Mouse (Mus musculus): ENCODE measurements around the gene Crispld2. TPM values are rescaled to one million over a fixed set of nuclear protein-coding genes. Genes with fewer than 3 reads are reported as not detected.

The Crispld2 gene
- polyA plus RNA-seq (2014; fragmentation: Nextera tagmentation; extraction: Ambion mirVana): 4.4 and 4.6 TPM in 2 replicates

DNA sequence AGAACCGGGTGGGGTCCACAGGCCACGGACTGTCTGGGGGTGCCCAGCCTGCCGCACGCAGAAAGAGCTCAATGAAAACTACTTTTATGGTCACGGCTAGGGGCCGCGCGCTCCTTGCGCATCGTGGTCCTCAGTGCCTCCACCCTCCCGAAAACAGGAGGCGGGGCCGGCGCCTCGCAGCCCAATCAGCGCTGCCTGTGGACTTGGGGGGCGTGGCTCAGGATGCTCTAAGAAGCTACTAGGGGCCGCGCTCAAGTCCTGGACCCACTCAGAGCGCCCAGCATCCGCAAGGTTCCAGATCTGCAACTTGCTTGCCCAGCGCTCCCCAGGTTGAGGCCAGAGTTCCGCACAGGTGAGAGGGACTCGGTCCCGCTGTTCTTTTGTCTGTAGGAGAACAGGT lies at the start of gene Crispld2:
TSS of gene Crispld2 (plus strand) at position 190 of the 400 bp plus-strand sequence.
- peak within 1 kb of the TSS; percentile 52 for H3K4me2 ChIP-seq (ENCODE audit: low read depth)
- H3K4me3 ChIP-seq (ENCODE audit: low read depth, low read length): peak within 1 kb of the TSS; percentile 20
- no peak within 1 kb of the TSS for H3K27ac ChIP-seq (ENCODE audit: low read depth, low read length)
- no peaks in the 10 kb centered on the region for H3K36me3 ChIP-seq (ENCODE audit: control insufficient read depth, insufficient read depth, low read length)
- no peak within 1 kb of the TSS for H3K9ac ChIP-seq (ENCODE audit: low read length)
- ATAC-seq (ENCODE audit: insufficient read depth, low FRiP score, low TSS enrichment) (peak; percentile 93), DNase-seq (ENCODE audit: low spot score) (peak; percentile 92)
- WGBS: 1% methylated on average over 25 of the region's 25 CpGs
- peaks cover 13% of the 10 kb centered on the region for H3K27me3 ChIP-seq (ENCODE audit: control insufficient read depth, insufficient read depth, low read length)
- peaks cover 12% of the 10 kb centered on the region for H3K4me1 ChIP-seq (ENCODE audit: control insufficient read depth, insufficient read depth, low read length)
- H3K9me3 ChIP-seq (ENCODE audit: control insufficient read depth, low read length): no peaks in the 10 kb centered on the region

DNA sequence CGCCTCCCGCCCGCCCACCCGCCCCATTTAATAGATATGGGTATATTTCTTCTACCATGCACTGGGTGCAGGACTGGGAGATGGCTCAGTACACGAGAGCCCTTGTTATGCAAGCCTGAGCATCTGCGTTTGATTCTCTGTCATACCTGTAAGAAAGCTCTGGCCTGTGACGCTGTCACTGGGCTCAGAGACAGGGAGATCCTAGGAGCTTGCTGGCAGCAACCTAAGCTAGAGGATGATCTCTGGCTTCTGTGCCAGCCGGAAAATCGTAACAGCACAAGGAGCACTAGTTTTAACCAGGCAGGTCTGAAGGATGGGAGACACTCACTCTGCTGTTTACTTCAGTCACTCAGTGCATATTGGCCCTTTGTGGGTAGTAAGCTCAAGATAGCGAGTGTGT lies 48.6 kb upstream of the Crispld2 start:
- Histone ChIP-seq H3K27me3 (ENCODE audit: control insufficient read depth, insufficient read depth, low read length) (no peaks in the 10 kb centered on the region), H3K4me2 (ENCODE audit: low read depth) (no peak overlapping the region), H3K4me1 (ENCODE audit: control insufficient read depth, insufficient read depth, low read length) (no peaks in the 10 kb centered on the region), H3K9me3 (ENCODE audit: control insufficient read depth, low read length) (no peaks in the 10 kb centered on the region), H3K9ac (ENCODE audit: low read length) (no peak overlapping the region), H3K4me3 (ENCODE audit: low read depth, low read length) (no peak overlapping the region), H3K27ac (ENCODE audit: low read depth, low read length) (no peak overlapping the region), H3K36me3 (ENCODE audit: control insufficient read depth, insufficient read depth, low read length) (peaks cover 12% of the 10 kb centered on the region)
- WGBS: 83% methylated on average over 10 of the region's 10 CpGs
- ATAC-seq (ENCODE audit: insufficient read depth, low FRiP score, low TSS enrichment) (no peak), DNase-seq (ENCODE audit: low spot score) (no peak)

DNA sequence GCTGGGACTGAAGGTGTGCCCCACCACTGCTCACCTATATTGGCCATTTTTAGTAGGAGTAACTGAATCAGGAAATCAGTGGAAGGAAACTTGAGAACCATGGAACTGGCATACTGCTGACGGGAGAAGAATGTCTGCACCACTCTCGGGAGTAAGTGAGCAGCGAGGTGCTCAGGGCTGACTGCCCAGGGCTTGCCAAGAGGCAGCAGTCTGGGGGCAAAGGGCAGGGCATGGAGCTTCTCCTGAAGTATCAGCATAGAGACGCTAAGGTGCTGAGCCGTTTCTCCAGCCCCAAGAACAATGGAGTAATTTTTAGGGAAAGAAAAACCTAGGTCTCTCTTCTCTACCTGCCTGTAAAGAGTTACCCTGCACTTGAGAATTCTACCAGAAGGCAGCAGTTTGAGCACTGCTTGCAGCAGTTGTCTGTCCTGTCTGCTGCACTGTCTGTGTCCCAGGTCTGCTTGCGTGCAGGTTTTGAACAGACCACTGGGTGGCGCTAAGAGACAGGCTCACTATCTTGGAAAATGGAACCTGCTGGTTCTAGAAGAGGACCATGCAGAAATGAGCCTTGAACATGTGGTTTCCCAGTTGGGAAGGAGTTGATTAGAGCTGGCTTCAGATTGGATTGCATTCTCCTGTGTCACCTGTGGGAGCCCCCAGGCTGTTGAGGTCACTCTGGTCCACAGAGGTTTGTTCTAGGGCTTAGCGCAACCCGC lies 48.0 kb upstream of the Crispld2 start:
- H3K4me2 ChIP-seq (ENCODE audit: low read depth): no peak overlapping the region
- H3K27me3 ChIP-seq (ENCODE audit: control insufficient read depth, insufficient read depth, low read length): no peaks in the 10 kb centered on the region
- whole genome bisulfite sequencing: 72% methylated on average over 9 of the region's 9 CpGs
- H3K4me3 ChIP-seq (ENCODE audit: low read depth, low read length): no peak overlapping the region
- H3K36me3 ChIP-seq (ENCODE audit: control insufficient read depth, insufficient read depth, low read length): peaks cover 12% of the 10 kb centered on the region
- DNase-seq (ENCODE audit: low spot score) (peak; percentile 80), ATAC-seq (ENCODE audit: insufficient read depth, low FRiP score, low TSS enrichment) (0 out of 2 replicates have a peak, but pooled peaks have one; percentile 31)
- H3K27ac ChIP-seq (ENCODE audit: low read depth, low read length): no peak overlapping the region
- no peaks in the 10 kb centered on the region for H3K4me1 ChIP-seq (ENCODE audit: control insufficient read depth, insufficient read depth, low read length)
- H3K9me3 ChIP-seq (ENCODE audit: control insufficient read depth, low read length): no peaks in the 10 kb centered on the region
- no peak overlapping the region for H3K9ac ChIP-seq (ENCODE audit: low read length)

DNA sequence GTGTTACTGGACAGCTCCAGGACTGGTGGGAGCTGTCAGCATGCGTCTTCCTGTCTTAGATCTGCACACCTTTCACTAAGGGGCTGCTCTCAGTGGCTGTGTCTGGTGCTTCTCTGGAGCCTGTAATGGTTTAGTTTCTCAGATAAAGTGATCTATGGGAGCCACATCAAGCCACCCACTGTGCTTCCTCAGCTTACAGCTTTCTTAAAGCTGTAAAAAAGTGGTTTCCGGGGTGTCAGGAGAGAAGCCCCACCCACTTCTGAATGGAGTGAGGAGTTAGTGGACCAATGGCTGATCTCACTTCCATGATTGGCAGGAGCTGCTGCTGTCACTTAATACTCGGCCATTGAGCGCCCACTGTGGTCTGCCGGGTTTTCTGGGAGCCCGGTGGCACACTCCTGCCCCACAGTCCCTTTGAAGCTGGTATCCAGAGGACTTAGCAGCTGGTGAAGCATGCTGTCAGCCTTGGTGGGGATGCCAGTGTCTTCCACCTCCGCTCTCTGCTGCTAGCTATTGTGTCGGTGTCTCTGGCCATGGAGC lies 45.8 kb upstream of the Crispld2 start:
- 80% methylated on average over 8 of the region's 8 CpGs for WGBS
- no peak for DNase-seq (ENCODE audit: low spot score)
- Histone ChIP-seq H3K9me3 (ENCODE audit: control insufficient read depth, low read length) (no peaks in the 10 kb centered on the region), H3K4me2 (ENCODE audit: low read depth) (no peak overlapping the region), H3K4me3 (ENCODE audit: low read depth, low read length) (no peak overlapping the region), H3K4me1 (ENCODE audit: control insufficient read depth, insufficient read depth, low read length) (no peaks in the 10 kb centered on the region), H3K27ac (ENCODE audit: low read depth, low read length) (no peak overlapping the region), H3K27me3 (ENCODE audit: control insufficient read depth, insufficient read depth, low read length) (no peaks in the 10 kb centered on the region), H3K9ac (ENCODE audit: low read length) (no peak overlapping the region), H3K36me3 (ENCODE audit: control insufficient read depth, insufficient read depth, low read length) (peaks cover 17% of the 10 kb centered on the region)
- ATAC-seq (ENCODE audit: insufficient read depth, low FRiP score, low TSS enrichment): no peak

DNA sequence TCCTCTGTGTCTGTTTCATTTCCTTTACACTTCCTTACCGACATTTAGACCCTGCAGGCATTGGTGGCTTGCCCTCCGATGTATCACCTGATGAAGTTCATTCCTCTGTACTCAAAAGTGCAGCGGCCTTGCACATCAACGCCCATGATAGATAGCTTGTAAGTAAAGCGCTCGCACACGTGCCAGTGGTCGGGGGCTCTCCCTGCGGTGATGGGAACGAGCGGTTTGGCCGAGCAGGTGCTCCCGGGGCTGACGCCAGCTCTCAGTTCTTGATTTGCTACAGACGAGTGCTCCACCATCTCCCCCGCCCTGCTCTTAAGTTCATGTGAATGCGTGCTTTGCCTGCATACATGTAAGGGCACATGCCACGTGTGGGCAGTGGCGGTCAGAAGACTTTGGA lies 44.6 kb upstream of the Crispld2 start:
- DNase-seq (ENCODE audit: low spot score): no peak
- peaks cover 16% of the 10 kb centered on the region for H3K36me3 ChIP-seq (ENCODE audit: control insufficient read depth, insufficient read depth, low read length)
- no peaks in the 10 kb centered on the region for H3K4me1 ChIP-seq (ENCODE audit: control insufficient read depth, insufficient read depth, low read length)
- 91% methylated on average over 19 of the region's 19 CpGs for WGBS
- ATAC-seq (ENCODE audit: insufficient read depth, low FRiP score, low TSS enrichment): no peak
- no peak overlapping the region for H3K4me3 ChIP-seq (ENCODE audit: low read depth, low read length)
- H3K27ac ChIP-seq (ENCODE audit: low read depth, low read length): no peak overlapping the region
- H3K9me3 ChIP-seq (ENCODE audit: control insufficient read depth, low read length): no peaks in the 10 kb centered on the region
- H3K4me2 ChIP-seq (ENCODE audit: low read depth): no peak overlapping the region
- H3K9ac ChIP-seq (ENCODE audit: low read length): no peak overlapping the region
- no peaks in the 10 kb centered on the region for H3K27me3 ChIP-seq (ENCODE audit: control insufficient read depth, insufficient read depth, low read length)

DNA sequence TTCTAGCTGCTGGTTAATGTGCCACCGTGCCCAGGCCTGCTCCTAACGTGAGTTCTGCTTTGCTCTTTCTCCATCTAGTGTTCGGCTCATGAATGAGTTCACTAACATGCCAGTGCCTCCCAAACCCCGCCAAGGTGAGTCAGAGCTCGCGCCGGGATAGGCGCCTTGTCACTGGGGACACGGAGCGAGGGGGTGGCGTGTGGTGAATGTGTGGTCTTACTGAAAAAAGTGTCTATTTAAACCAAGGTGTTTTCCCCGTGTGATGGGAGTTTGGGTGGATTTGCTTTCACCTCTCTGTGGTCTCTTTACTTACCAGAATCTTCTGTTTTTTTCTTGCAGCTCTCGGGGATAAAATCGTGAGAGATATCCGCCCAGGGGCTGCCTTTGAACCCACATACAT lies 43.9 kb upstream of the Crispld2 start:
- Histone ChIP-seq H3K9ac (ENCODE audit: low read length) (no peak overlapping the region), H3K4me2 (ENCODE audit: low read depth) (no peak overlapping the region), H3K27ac (ENCODE audit: low read depth, low read length) (no peak overlapping the region), H3K27me3 (ENCODE audit: control insufficient read depth, insufficient read depth, low read length) (no peaks in the 10 kb centered on the region), H3K9me3 (ENCODE audit: control insufficient read depth, low read length) (no peaks in the 10 kb centered on the region), H3K4me3 (ENCODE audit: low read depth, low read length) (no peak overlapping the region), H3K36me3 (ENCODE audit: control insufficient read depth, insufficient read depth, low read length) (peaks cover 21% of the 10 kb centered on the region), H3K4me1 (ENCODE audit: control insufficient read depth, insufficient read depth, low read length) (no peaks in the 10 kb centered on the region)
- no peak for ATAC-seq (ENCODE audit: insufficient read depth, low FRiP score, low TSS enrichment)
- DNase-seq (ENCODE audit: low spot score): no peak
- WGBS: 89% methylated on average over 15 of the region's 15 CpGs

DNA sequence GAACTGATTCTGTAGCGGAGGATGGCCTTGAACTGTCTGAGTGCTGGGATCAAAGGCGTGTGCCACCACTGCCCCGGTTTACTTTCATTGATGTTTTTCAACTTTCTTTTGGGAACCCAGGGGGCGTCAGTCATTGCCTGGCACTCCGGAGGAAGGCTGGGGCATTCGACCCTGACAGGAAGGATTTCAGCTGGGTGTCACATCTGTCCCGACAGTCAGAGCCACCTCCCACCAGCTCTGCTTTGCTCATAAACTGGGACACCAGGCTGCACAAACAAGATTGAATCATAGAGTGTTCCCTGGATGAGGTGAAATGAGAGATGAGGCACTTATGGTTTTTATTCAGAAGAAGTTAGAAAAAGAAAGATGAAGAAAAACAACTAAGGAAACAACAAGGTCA lies 40.0 kb upstream of the Crispld2 start:
- no peak for ATAC-seq (ENCODE audit: insufficient read depth, low FRiP score, low TSS enrichment)
- H3K4me3 ChIP-seq (ENCODE audit: low read depth, low read length): no peak overlapping the region
- H3K27me3 ChIP-seq (ENCODE audit: control insufficient read depth, insufficient read depth, low read length): no peaks in the 10 kb centered on the region
- H3K9ac ChIP-seq (ENCODE audit: low read length): no peak overlapping the region
- H3K4me1 ChIP-seq (ENCODE audit: control insufficient read depth, insufficient read depth, low read length): no peaks in the 10 kb centered on the region
- peaks cover 38% of the 10 kb centered on the region for H3K36me3 ChIP-seq (ENCODE audit: control insufficient read depth, insufficient read depth, low read length)
- H3K9me3 ChIP-seq (ENCODE audit: control insufficient read depth, low read length): no peaks in the 10 kb centered on the region
- H3K4me2 ChIP-seq (ENCODE audit: low read depth): no peak overlapping the region
- DNase-seq (ENCODE audit: low spot score): no peak
- WGBS: 52% methylated on average over 7 of the region's 7 CpGs
- no peak overlapping the region for H3K27ac ChIP-seq (ENCODE audit: low read depth, low read length)

DNA sequence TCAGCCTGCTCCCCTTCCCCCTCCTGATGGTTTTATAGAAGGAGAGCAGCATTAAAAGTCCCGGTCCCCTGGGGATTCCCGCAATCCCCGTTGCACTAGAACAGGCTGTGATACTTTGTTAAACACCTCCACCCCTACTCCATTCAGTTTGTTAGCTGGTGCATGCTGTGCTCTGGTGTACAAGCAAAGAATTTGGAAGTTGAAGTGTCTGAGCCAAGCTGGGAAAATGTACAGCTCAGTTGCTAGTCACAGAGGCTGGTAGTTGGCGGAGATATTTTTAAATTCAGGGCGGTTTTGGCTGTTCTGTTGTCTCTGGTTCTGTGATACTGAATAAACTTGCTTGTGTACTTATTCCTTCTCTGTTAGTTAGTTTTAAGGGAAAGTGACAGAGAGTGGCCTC lies 39.5 kb upstream of the Crispld2 start:
- 50% methylated on average over 5 of the region's 5 CpGs for WGBS
- peaks cover 41% of the 10 kb centered on the region for H3K36me3 ChIP-seq (ENCODE audit: control insufficient read depth, insufficient read depth, low read length)
- ATAC-seq (ENCODE audit: insufficient read depth, low FRiP score, low TSS enrichment): no peak

DNA sequence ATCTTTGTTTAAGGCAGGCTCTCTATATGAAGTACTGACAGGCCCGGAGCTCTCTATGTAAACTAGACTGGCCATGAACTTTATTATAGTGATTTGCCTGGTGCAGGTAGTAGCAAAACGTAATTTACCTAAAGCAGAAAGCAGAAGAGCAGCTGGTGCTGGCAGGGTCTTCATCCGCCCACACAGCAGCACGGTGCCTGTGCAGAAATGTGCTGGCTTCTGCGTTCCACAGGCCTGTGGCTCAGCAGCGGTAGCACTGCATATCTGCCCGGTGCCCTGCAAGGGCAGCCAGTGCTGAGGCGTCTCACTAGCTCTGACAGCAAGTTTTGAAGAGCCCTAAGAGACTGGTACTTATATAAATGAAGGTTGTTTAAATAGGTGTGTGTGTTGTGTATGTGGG lies 36.9 kb upstream of the Crispld2 start:
- Histone ChIP-seq H3K9ac (ENCODE audit: low read length) (no peak overlapping the region), H3K4me1 (ENCODE audit: control insufficient read depth, insufficient read depth, low read length) (no peaks in the 10 kb centered on the region), H3K27me3 (ENCODE audit: control insufficient read depth, insufficient read depth, low read length) (no peaks in the 10 kb centered on the region), H3K4me3 (ENCODE audit: low read depth, low read length) (no peak overlapping the region), H3K36me3 (ENCODE audit: control insufficient read depth, insufficient read depth, low read length) (peaks cover 43% of the 10 kb centered on the region), H3K27ac (ENCODE audit: low read depth, low read length) (no peak overlapping the region), H3K4me2 (ENCODE audit: low read depth) (no peak overlapping the region), H3K9me3 (ENCODE audit: control insufficient read depth, low read length) (no peaks in the 10 kb centered on the region)
- ATAC-seq (ENCODE audit: insufficient read depth, low FRiP score, low TSS enrichment) (no peak), DNase-seq (ENCODE audit: low spot score) (no peak)
- WGBS: 95% methylated on average over 8 of the region's 8 CpGs

More for the DNA sequence above, 39.5 kb upstream of the Crispld2 start:
- H3K4me1 ChIP-seq (ENCODE audit: control insufficient read depth, insufficient read depth, low read length): no peaks in the 10 kb centered on the region
- no peak overlapping the region for H3K9ac ChIP-seq (ENCODE audit: low read length)
- no peaks in the 10 kb centered on the region for H3K27me3 ChIP-seq (ENCODE audit: control insufficient read depth, insufficient read depth, low read length)
- H3K27ac ChIP-seq (ENCODE audit: low read depth, low read length): no peak overlapping the region
- no peaks in the 10 kb centered on the region for H3K9me3 ChIP-seq (ENCODE audit: control insufficient read depth, low read length)
- DNase-seq (ENCODE audit: low spot score): no peak
- H3K4me2 ChIP-seq (ENCODE audit: low read depth): no peak overlapping the region
- no peak overlapping the region for H3K4me3 ChIP-seq (ENCODE audit: low read depth, low read length)
